Mouse (Mus musculus) splenic B cell, adult 2 months (primary cell): ENCODE measurements around the gene Nutf2.
"Not testable (repeated sequence)": the region's sequence is repeated elsewhere in the genome, so short reads cannot be mapped to it uniquely, and the experiment has no call there.

Experiments
- DNase-seq: peaks from one replicate; pipeline ENCODE4 v3.0.0-alpha.2; 2011; ENCODE audit warnings: low read depth, low spot score
- H3K27me3 ChIP-seq: 2 replicates; pipeline ENCODE4 v1.6.1; 2012; ENCODE audit warnings: mild to moderate bottlenecking, low read length, moderate library complexity, mixed read lengths; ENCODE audit not compliant: control insufficient read depth, poor library complexity, insufficient read depth, severe bottlenecking
- H3K36me3 ChIP-seq: 2 replicates; pipeline ENCODE4 v1.6.1; 2012; ENCODE audit warnings: mild to moderate bottlenecking, low read length, moderate library complexity, mixed read lengths; ENCODE audit not compliant: control insufficient read depth, poor library complexity, insufficient read depth, severe bottlenecking

The Nutf2 gene

GRCm38 (mm10) chr8:105860143-105860981, at the start of gene Nutf2:
TSS of gene Nutf2 (plus strand) at chr8:105860580.
- DNase-seq, result peak; percentile 93
- Histone ChIP-seq H3K36me3 (no peaks in the 10 kb centered on the region), H3K27me3 (no peaks in the 10 kb centered on the region)

- DNase-seq, result no peak
- no peaks in the 10 kb centered on the region for H3K27me3 ChIP-seq
- peaks cover 2% of the 10 kb centered on the region; the same call in 1 of the 2 replicates for H3K36me3 ChIP-seq
Measured at GRCm38 (mm10) chr8:105811061-105811460, 49.3 kb upstream of the Nutf2 start.

GRCm38 (mm10) chr8:105811543-105811942, 48.8 kb upstream of the Nutf2 start:
- Histone ChIP-seq H3K27me3 (no peaks in the 10 kb centered on the region), H3K36me3 (peaks cover 2% of the 10 kb centered on the region; the same call in 1 of the 2 replicates)
- DNase-seq, result no peak

GRCm38 (mm10) chr8:105812511-105812910, 47.9 kb upstream of the Nutf2 start:
- Histone ChIP-seq H3K36me3 (peaks cover 2% of the 10 kb centered on the region; the same call in 1 of the 2 replicates), H3K27me3 (no peaks in the 10 kb centered on the region)
- DNase-seq, result no peak

- DNase-seq, result no peak
Measured at GRCm38 (mm10) chr8:105813241-105813640, 47.1 kb upstream of the Nutf2 start.

GRCm38 (mm10) chr8:105819659-105820058, 40.7 kb upstream of the Nutf2 start:
- Histone ChIP-seq H3K36me3 (0 out of 2 replicates have a peak, but pooled peaks cover 2% of the 10 kb centered on the region), H3K27me3 (no peaks in the 10 kb centered on the region)
- DNase-seq, result no peak

More at GRCm38 (mm10) chr8:105813241-105813640, 47.1 kb upstream of the Nutf2 start:
- peaks cover 2% of the 10 kb centered on the region; the same call in 1 of the 2 replicates for H3K36me3 ChIP-seq
- no peaks in the 10 kb centered on the region for H3K27me3 ChIP-seq

GRCm38 (mm10) chr8:105820925-105821324, 39.5 kb upstream of the Nutf2 start:
- peaks cover 3% of the 10 kb centered on the region; the same call in 1 of the 2 replicates for H3K36me3 ChIP-seq
- DNase-seq, result no peak
- H3K27me3 ChIP-seq, result no peaks in the 10 kb centered on the region

GRCm38 (mm10) chr8:105825506-105825905, 34.9 kb upstream of the Nutf2 start:
- no peak for DNase-seq
- Histone ChIP-seq H3K36me3 (peaks cover 3% of the 10 kb centered on the region; the same call in 1 of the 2 replicates), H3K27me3 (no peaks in the 10 kb centered on the region)

GRCm38 (mm10) chr8:105826379-105826778, 34.0 kb upstream of the Nutf2 start:
- H3K27me3 ChIP-seq, result no peaks in the 10 kb centered on the region
- peaks cover 3% of the 10 kb centered on the region; the same call in 1 of the 2 replicates for H3K36me3 ChIP-seq
- no peak for DNase-seq

GRCm38 (mm10) chr8:105826861-105827848, 33.2 kb upstream of the Nutf2 start, which contains the start of the genes Ranbp10 and Tsnaxip1:
TSS of gene Ranbp10 (minus strand) at chr8:105827350.
TSS of gene Tsnaxip1 (plus strand) at chr8:105827731.
- no peaks in the 10 kb centered on the region for H3K27me3 ChIP-seq

GRCm38 (mm10) chr8:105833740-105834139, 26.6 kb upstream of the Nutf2 start:
- not testable (repeated sequence) for H3K27me3 ChIP-seq, H3K36me3 ChIP-seq, DNase-seq

More at GRCm38 (mm10) chr8:105826861-105827848, 33.2 kb upstream of the Nutf2 start, which contains the start of the genes Ranbp10 and Tsnaxip1:
- peak; percentile 99 for DNase-seq
- H3K36me3 ChIP-seq, result peaks cover 3% of the 10 kb centered on the region; the same call in 1 of the 2 replicates

- DNase-seq, result peak; percentile 90
- H3K27me3 ChIP-seq, result no peaks in the 10 kb centered on the region
- no peaks in the 10 kb centered on the region for H3K36me3 ChIP-seq
Measured at GRCm38 (mm10) chr8:105835318-105835717, 25.1 kb upstream of the Nutf2 start.

GRCm38 (mm10) chr8:105836991-105837390, 23.4 kb upstream of the Nutf2 start:
- no peaks in the 10 kb centered on the region for H3K36me3 ChIP-seq
- peak; percentile 75 for DNase-seq

GRCm38 (mm10) chr8:105839209-105839608, 21.2 kb upstream of the Nutf2 start:
- no peaks in the 10 kb centered on the region for H3K27me3 ChIP-seq
- no peaks in the 10 kb centered on the region; the same call in 1 of the 2 replicates for H3K36me3 ChIP-seq
- DNase-seq, result no peak

More at GRCm38 (mm10) chr8:105836991-105837390, 23.4 kb upstream of the Nutf2 start:
- H3K27me3 ChIP-seq, result no peaks in the 10 kb centered on the region
